Mouse (Mus musculus): ENCODE results near the gene Mettl27. TPM values are rescaled to one million over a fixed set of nuclear protein-coding genes. Genes with fewer than 3 reads are reported as not detected.

Gene Mettl27
- polyA plus RNA-seq, 1 experiment from 2014 or later: 14.8 TPM

GRCm38 (mm10) chr5:134942740-134943139 lies 10.6 kb downstream of the Mettl27 start:
- Histone ChIP-seq H3K4me2 (ENCODE audit: low read depth, low read length) (no peak overlapping the region), H3K9ac (ENCODE audit: low read length) (no peak overlapping the region), H3K4me1 (ENCODE audit: control insufficient read depth, insufficient read depth, low read length) (peaks cover 8% of the 10 kb centered on the region), H3K4me3 (replicated peaks; ENCODE audit: low read length) (no peak overlapping the region), H3K27ac (ENCODE audit: low read length) (no peak overlapping the region), H3K9me3 (replicated peaks; ENCODE audit: control insufficient read depth, low read length) (no peaks in the 10 kb centered on the region), H3K27me3 (ENCODE audit: control insufficient read depth, insufficient read depth, low read length) (no peaks in the 10 kb centered on the region), H3K36me3 (ENCODE audit: control insufficient read depth, insufficient read depth, low read length) (no peaks in the 10 kb centered on the region)
- WGBS: 61% methylated on average over 2 of the region's 2 CpGs
- ATAC-seq (ENCODE audit: insufficient read depth, low FRiP score): no peak

GRCm38 (mm10) chr5:134944179-134944578 lies 12.0 kb downstream of the Mettl27 start:
- Histone ChIP-seq H3K9me3 (replicated peaks; ENCODE audit: control insufficient read depth, low read length) (no peaks in the 10 kb centered on the region), H3K4me2 (ENCODE audit: low read depth, low read length) (peak overlapping the region; percentile 38; the same call in 1 of the 2 replicates), H3K9ac (ENCODE audit: low read length) (no peak overlapping the region), H3K4me1 (ENCODE audit: control insufficient read depth, insufficient read depth, low read length) (peaks cover 13% of the 10 kb centered on the region), H3K27ac (ENCODE audit: low read length) (peak overlapping the region; percentile 37), H3K4me3 (replicated peaks; ENCODE audit: low read length) (peak overlapping the region; percentile 54; the same call in 1 of the 2 replicates), H3K36me3 (ENCODE audit: control insufficient read depth, insufficient read depth, low read length) (no peaks in the 10 kb centered on the region), H3K27me3 (ENCODE audit: control insufficient read depth, insufficient read depth, low read length) (no peaks in the 10 kb centered on the region)
- no peak for ATAC-seq (ENCODE audit: insufficient read depth, low FRiP score)
- 50% methylated on average over 5 of the region's 5 CpGs for WGBS

GRCm38 (mm10) chr5:134945266-134945959 lies 13.2 kb downstream of the Mettl27 start:
- Histone ChIP-seq H3K36me3 (ENCODE audit: control insufficient read depth, insufficient read depth, low read length) (no peaks in the 10 kb centered on the region), H3K27me3 (ENCODE audit: control insufficient read depth, insufficient read depth, low read length) (no peaks in the 10 kb centered on the region), H3K4me3 (replicated peaks; ENCODE audit: low read length) (peak overlapping the region; percentile 54), H3K9me3 (replicated peaks; ENCODE audit: control insufficient read depth, low read length) (no peaks in the 10 kb centered on the region), H3K4me2 (ENCODE audit: low read depth, low read length) (peak overlapping the region; percentile 38), H3K27ac (ENCODE audit: low read length) (peak overlapping the region; percentile 94), H3K9ac (ENCODE audit: low read length) (peak overlapping the region; percentile 76), H3K4me1 (ENCODE audit: control insufficient read depth, insufficient read depth, low read length) (peaks cover 13% of the 10 kb centered on the region)
- 41% methylated on average over 18 of the region's 19 CpGs for WGBS
- ATAC-seq (ENCODE audit: insufficient read depth, low FRiP score): no peak

- peaks cover 17% of the 10 kb centered on the region for H3K4me1 ChIP-seq (ENCODE audit: control insufficient read depth, insufficient read depth, low read length)
- H3K27ac ChIP-seq (ENCODE audit: low read length): peak overlapping the region; percentile 94
- peak overlapping the region; percentile 54 for H3K4me3 ChIP-seq (replicated peaks; ENCODE audit: low read length)
- ATAC-seq (ENCODE audit: insufficient read depth, low FRiP score): 0 out of 2 replicates have a peak, but pooled peaks have one; percentile 10
- no peaks in the 10 kb centered on the region for H3K27me3 ChIP-seq (ENCODE audit: control insufficient read depth, insufficient read depth, low read length)
- H3K36me3 ChIP-seq (ENCODE audit: control insufficient read depth, insufficient read depth, low read length): no peaks in the 10 kb centered on the region
- peak overlapping the region; percentile 38 for H3K4me2 ChIP-seq (ENCODE audit: low read depth, low read length)
- WGBS: 21% methylated on average over 43 of the region's 43 CpGs
- H3K9ac ChIP-seq (ENCODE audit: low read length): peak overlapping the region; percentile 76
- H3K9me3 ChIP-seq (replicated peaks; ENCODE audit: control insufficient read depth, low read length): no peaks in the 10 kb centered on the region
Observed at GRCm38 (mm10) chr5:134946063-134946856, 14.1 kb downstream of the Mettl27 start.

- no peaks in the 10 kb centered on the region for H3K9me3 ChIP-seq (replicated peaks; ENCODE audit: control insufficient read depth, low read length)
- WGBS: 20% methylated on average over 11 of the region's 11 CpGs
- peak within 1 kb of the TSS; percentile 38 for H3K4me2 ChIP-seq (ENCODE audit: low read depth, low read length)
- peak within 1 kb of the TSS; percentile 94 for H3K27ac ChIP-seq (ENCODE audit: low read length)
- H3K4me1 ChIP-seq (ENCODE audit: control insufficient read depth, insufficient read depth, low read length): peaks cover 23% of the 10 kb centered on the region
- H3K36me3 ChIP-seq (ENCODE audit: control insufficient read depth, insufficient read depth, low read length): no peaks in the 10 kb centered on the region
- peak; percentile 84 for ATAC-seq (ENCODE audit: insufficient read depth, low FRiP score)
- no peaks in the 10 kb centered on the region for H3K27me3 ChIP-seq (ENCODE audit: control insufficient read depth, insufficient read depth, low read length)
- peak within 1 kb of the TSS; percentile 54 for H3K4me3 ChIP-seq (replicated peaks; ENCODE audit: low read length)
- H3K9ac ChIP-seq (ENCODE audit: low read length): peak within 1 kb of the TSS; percentile 76
Observed at GRCm38 (mm10) chr5:134946857-134947255, 14.7 kb downstream of the Mettl27 start, which contains the start of gene Cldn4. Gene Cldn4 (minus strand): TSS chr5:134946934.

- peak overlapping the region; percentile 31; the same call in 1 of the 2 replicates for H3K9ac ChIP-seq (ENCODE audit: low read length)
- 0 out of 2 replicates have a peak overlapping the region, but pooled peaks have one; percentile 5 for H3K4me3 ChIP-seq (replicated peaks; ENCODE audit: low read length)
- WGBS: 35% methylated on average over 5 of the region's 5 CpGs
- H3K9me3 ChIP-seq (replicated peaks; ENCODE audit: control insufficient read depth, low read length): no peaks in the 10 kb centered on the region
- H3K4me1 ChIP-seq (ENCODE audit: control insufficient read depth, insufficient read depth, low read length): peaks cover 23% of the 10 kb centered on the region
- peak overlapping the region; percentile 38; the same call in 1 of the 2 replicates for H3K4me2 ChIP-seq (ENCODE audit: low read depth, low read length)
- peak overlapping the region; percentile 94 for H3K27ac ChIP-seq (ENCODE audit: low read length)
- H3K27me3 ChIP-seq (ENCODE audit: control insufficient read depth, insufficient read depth, low read length): no peaks in the 10 kb centered on the region
- no peak for ATAC-seq (ENCODE audit: insufficient read depth, low FRiP score)
- H3K36me3 ChIP-seq (ENCODE audit: control insufficient read depth, insufficient read depth, low read length): no peaks in the 10 kb centered on the region
Observed at GRCm38 (mm10) chr5:134947420-134948084, 15.4 kb downstream of the Mettl27 start.

GRCm38 (mm10) chr5:134948085-134948439 lies 15.9 kb downstream of the Mettl27 start:
- WGBS: 49% methylated on average over 4 of the region's 4 CpGs

GRCm38 (mm10) chr5:134951053-134951884 lies 19.1 kb downstream of the Mettl27 start:
- Histone ChIP-seq H3K4me1 (ENCODE audit: control insufficient read depth, insufficient read depth, low read length) (peaks cover 23% of the 10 kb centered on the region), H3K36me3 (ENCODE audit: control insufficient read depth, insufficient read depth, low read length) (no peaks in the 10 kb centered on the region), H3K9ac (ENCODE audit: low read length) (peak overlapping the region; percentile 65), H3K9me3 (replicated peaks; ENCODE audit: control insufficient read depth, low read length) (no peaks in the 10 kb centered on the region), H3K4me2 (ENCODE audit: low read depth, low read length) (peak overlapping the region; percentile 51), H3K27me3 (ENCODE audit: control insufficient read depth, insufficient read depth, low read length) (no peaks in the 10 kb centered on the region), H3K4me3 (replicated peaks; ENCODE audit: low read length) (no peak overlapping the region; the same call in 1 of the 2 replicates), H3K27ac (ENCODE audit: low read length) (peak overlapping the region; percentile 82)
- ATAC-seq (ENCODE audit: insufficient read depth, low FRiP score): peak; percentile 54
- WGBS: 6% methylated on average over 19 of the region's 19 CpGs

More at GRCm38 (mm10) chr5:134948085-134948439, 15.9 kb downstream of the Mettl27 start:
- no peak for ATAC-seq (ENCODE audit: insufficient read depth, low FRiP score)
- H3K27me3 ChIP-seq (ENCODE audit: control insufficient read depth, insufficient read depth, low read length): no peaks in the 10 kb centered on the region
- no peaks in the 10 kb centered on the region for H3K9me3 ChIP-seq (replicated peaks; ENCODE audit: control insufficient read depth, low read length)
- H3K36me3 ChIP-seq (ENCODE audit: control insufficient read depth, insufficient read depth, low read length): no peaks in the 10 kb centered on the region
- peaks cover 23% of the 10 kb centered on the region for H3K4me1 ChIP-seq (ENCODE audit: control insufficient read depth, insufficient read depth, low read length)
- H3K27ac ChIP-seq (ENCODE audit: low read length): peak overlapping the region; percentile 94
- peak overlapping the region; percentile 31; the same call in 1 of the 2 replicates for H3K9ac ChIP-seq (ENCODE audit: low read length)
- no peak overlapping the region for H3K4me2 ChIP-seq (ENCODE audit: low read depth, low read length)
- no peak overlapping the region for H3K4me3 ChIP-seq (replicated peaks; ENCODE audit: low read length)

Data from stomach, embryonic 16.5 days (tissue).